Mouse (Mus musculus): Measurements from ENCODE around the gene Gpr3. TPM values are rescaled to one million over a fixed set of nuclear protein-coding genes. Genes with fewer than 3 reads are reported as not detected.
A peak's percentile ranks its signal among the peaks of the same experiment; 100 is the strongest.

Gene Gpr3
- polyA plus RNA-seq, 1 experiment from 2014 or later: 0.47 TPM

GRCm38 (mm10) chr4:133200343-133200742, 12.0 kb downstream of the Gpr3 start:
- H3K27me3 ChIP-seq (ENCODE audit: control insufficient read depth, insufficient read depth, low read length): no peaks in the 10 kb centered on the region
- no peak overlapping the region; the same call in 1 of the 2 replicates for H3K4me2 ChIP-seq (ENCODE audit: low read depth, severe bottlenecking)
- H3K36me3 ChIP-seq (ENCODE audit: control insufficient read depth, insufficient read depth, low read length): no peaks in the 10 kb centered on the region
- 39% methylated on average over 21 of the region's 21 CpGs for WGBS
- ATAC-seq (ENCODE audit: insufficient number of reproducible peaks, low FRiP score, low TSS enrichment, low read depth) (no peak), DNase-seq (ENCODE audit: low spot score) (no peak)
- no peaks in the 10 kb centered on the region for H3K9me3 ChIP-seq (ENCODE audit: control insufficient read depth, low read length)
- H3K9ac ChIP-seq (ENCODE audit: low read length): no peak overlapping the region
- H3K4me1 ChIP-seq (ENCODE audit: control insufficient read depth, insufficient read depth, low read length): peaks cover 61% of the 10 kb centered on the region
- H3K27ac ChIP-seq (replicated peaks; ENCODE audit: low read depth, low read length): peak overlapping the region; percentile 30; the same call in 1 of the 2 replicates
- H3K4me3 ChIP-seq (ENCODE audit: low read depth, low read length): no peak overlapping the region

GRCm38 (mm10) chr4:133199743-133200142, 12.6 kb downstream of the Gpr3 start:
- H3K4me3 ChIP-seq (ENCODE audit: low read depth, low read length): no peak overlapping the region
- peak overlapping the region; percentile 30 for H3K27ac ChIP-seq (replicated peaks; ENCODE audit: low read depth, low read length)
- H3K36me3 ChIP-seq (ENCODE audit: control insufficient read depth, insufficient read depth, low read length): no peaks in the 10 kb centered on the region
- H3K9ac ChIP-seq (ENCODE audit: low read length): no peak overlapping the region
- ATAC-seq (ENCODE audit: insufficient number of reproducible peaks, low FRiP score, low TSS enrichment, low read depth) (no peak), DNase-seq (ENCODE audit: low spot score) (no peak)
- H3K4me1 ChIP-seq (ENCODE audit: control insufficient read depth, insufficient read depth, low read length): peaks cover 59% of the 10 kb centered on the region
- WGBS: 43% methylated on average over 6 of the region's 6 CpGs
- H3K4me2 ChIP-seq (ENCODE audit: low read depth, severe bottlenecking): no peak overlapping the region; the same call in 1 of the 2 replicates
- H3K27me3 ChIP-seq (ENCODE audit: control insufficient read depth, insufficient read depth, low read length): no peaks in the 10 kb centered on the region
- H3K9me3 ChIP-seq (ENCODE audit: control insufficient read depth, low read length): no peaks in the 10 kb centered on the region

GRCm38 (mm10) chr4:133198337-133199180, 13.8 kb downstream of the Gpr3 start:
- no peaks in the 10 kb centered on the region for H3K9me3 ChIP-seq (ENCODE audit: control insufficient read depth, low read length)
- ATAC-seq (ENCODE audit: insufficient number of reproducible peaks, low FRiP score, low TSS enrichment, low read depth) (0 out of 2 replicates have a peak, but pooled peaks have one; percentile 14), DNase-seq (ENCODE audit: low spot score) (peak; percentile 64)
- no peak overlapping the region for H3K4me3 ChIP-seq (ENCODE audit: low read depth, low read length)
- peak overlapping the region; percentile 92 for H3K27ac ChIP-seq (replicated peaks; ENCODE audit: low read depth, low read length)
- peaks cover 54% of the 10 kb centered on the region for H3K4me1 ChIP-seq (ENCODE audit: control insufficient read depth, insufficient read depth, low read length)
- peaks cover 5% of the 10 kb centered on the region; the same call in 1 of the 2 replicates for H3K36me3 ChIP-seq (ENCODE audit: control insufficient read depth, insufficient read depth, low read length)
- 9% methylated on average over 19 of the region's 19 CpGs for WGBS
- peak overlapping the region; percentile 22; the same call in 1 of the 2 replicates for H3K4me2 ChIP-seq (ENCODE audit: low read depth, severe bottlenecking)
- 0 out of 2 replicates have a peak overlapping the region, but pooled peaks have one; percentile 13 for H3K9ac ChIP-seq (ENCODE audit: low read length)
- no peaks in the 10 kb centered on the region for H3K27me3 ChIP-seq (ENCODE audit: control insufficient read depth, insufficient read depth, low read length)

- H3K9ac ChIP-seq (ENCODE audit: low read length): no peak overlapping the region
- peak overlapping the region; percentile 20 for H3K4me2 ChIP-seq (ENCODE audit: low read depth, severe bottlenecking)
- DNase-seq (ENCODE audit: low spot score) (peak; percentile 66), ATAC-seq (ENCODE audit: insufficient number of reproducible peaks, low FRiP score, low TSS enrichment, low read depth) (0 out of 2 replicates have a peak, but pooled peaks have one; percentile 28)
- H3K27me3 ChIP-seq (ENCODE audit: control insufficient read depth, insufficient read depth, low read length): no peaks in the 10 kb centered on the region
- WGBS: 8% methylated on average over 13 of the region's 13 CpGs
- peak overlapping the region; percentile 92 for H3K27ac ChIP-seq (replicated peaks; ENCODE audit: low read depth, low read length)
- peaks cover 9% of the 10 kb centered on the region for H3K36me3 ChIP-seq (ENCODE audit: control insufficient read depth, insufficient read depth, low read length)
- H3K9me3 ChIP-seq (ENCODE audit: control insufficient read depth, low read length): no peaks in the 10 kb centered on the region
- H3K4me3 ChIP-seq (ENCODE audit: low read depth, low read length): no peak overlapping the region
- H3K4me1 ChIP-seq (ENCODE audit: control insufficient read depth, insufficient read depth, low read length): peaks cover 54% of the 10 kb centered on the region
Measured at GRCm38 (mm10) chr4:133197801-133198286, 14.5 kb downstream of the Gpr3 start.

GRCm38 (mm10) chr4:133197355-133197754, 15.0 kb downstream of the Gpr3 start:
- Histone ChIP-seq H3K4me1 (ENCODE audit: control insufficient read depth, insufficient read depth, low read length) (peaks cover 54% of the 10 kb centered on the region), H3K27me3 (ENCODE audit: control insufficient read depth, insufficient read depth, low read length) (no peaks in the 10 kb centered on the region), H3K4me2 (ENCODE audit: low read depth, severe bottlenecking) (peak overlapping the region; percentile 22), H3K27ac (replicated peaks; ENCODE audit: low read depth, low read length) (peak overlapping the region; percentile 92), H3K4me3 (ENCODE audit: low read depth, low read length) (no peak overlapping the region), H3K9ac (ENCODE audit: low read length) (peak overlapping the region; percentile 45), H3K36me3 (ENCODE audit: control insufficient read depth, insufficient read depth, low read length) (peaks cover 10% of the 10 kb centered on the region), H3K9me3 (ENCODE audit: control insufficient read depth, low read length) (no peaks in the 10 kb centered on the region)
- DNase-seq (ENCODE audit: low spot score) (peak; percentile 53), ATAC-seq (ENCODE audit: insufficient number of reproducible peaks, low FRiP score, low TSS enrichment, low read depth) (no peak)
- 6% methylated on average over 5 of the region's 5 CpGs for WGBS

- WGBS: 18% methylated on average over 7 of the region's 7 CpGs
- peaks cover 54% of the 10 kb centered on the region for H3K4me1 ChIP-seq (ENCODE audit: control insufficient read depth, insufficient read depth, low read length)
- peak overlapping the region; percentile 22; the same call in 1 of the 2 replicates for H3K4me2 ChIP-seq (ENCODE audit: low read depth, severe bottlenecking)
- ATAC-seq (ENCODE audit: insufficient number of reproducible peaks, low FRiP score, low TSS enrichment, low read depth) (no peak), DNase-seq (ENCODE audit: low spot score) (no peak)
- no peaks in the 10 kb centered on the region for H3K27me3 ChIP-seq (ENCODE audit: control insufficient read depth, insufficient read depth, low read length)
- H3K4me3 ChIP-seq (ENCODE audit: low read depth, low read length): no peak overlapping the region
- H3K36me3 ChIP-seq (ENCODE audit: control insufficient read depth, insufficient read depth, low read length): peaks cover 10% of the 10 kb centered on the region
- peak overlapping the region; percentile 92 for H3K27ac ChIP-seq (replicated peaks; ENCODE audit: low read depth, low read length)
- H3K9ac ChIP-seq (ENCODE audit: low read length): peak overlapping the region; percentile 45
- H3K9me3 ChIP-seq (ENCODE audit: control insufficient read depth, low read length): no peaks in the 10 kb centered on the region
Measured at GRCm38 (mm10) chr4:133196852-133197251, 15.5 kb downstream of the Gpr3 start.

- H3K27ac ChIP-seq (replicated peaks; ENCODE audit: low read depth, low read length): peak overlapping the region; percentile 92
- H3K4me1 ChIP-seq (ENCODE audit: control insufficient read depth, insufficient read depth, low read length): peaks cover 51% of the 10 kb centered on the region
- H3K4me2 ChIP-seq (ENCODE audit: low read depth, severe bottlenecking): no peak overlapping the region
- peaks cover 13% of the 10 kb centered on the region for H3K36me3 ChIP-seq (ENCODE audit: control insufficient read depth, insufficient read depth, low read length)
- WGBS: 89% methylated on average over 2 of the region's 2 CpGs
- DNase-seq (ENCODE audit: low spot score): no peak
- peak overlapping the region; percentile 40; the same call in 1 of the 2 replicates for H3K9ac ChIP-seq (ENCODE audit: low read length)
- H3K4me3 ChIP-seq (ENCODE audit: low read depth, low read length): no peak overlapping the region
- H3K9me3 ChIP-seq (ENCODE audit: control insufficient read depth, low read length): no peaks in the 10 kb centered on the region
- H3K27me3 ChIP-seq (ENCODE audit: control insufficient read depth, insufficient read depth, low read length): no peaks in the 10 kb centered on the region
- ATAC-seq (ENCODE audit: insufficient number of reproducible peaks, low FRiP score, low TSS enrichment, low read depth): no peak
Measured at GRCm38 (mm10) chr4:133196136-133196535, 16.2 kb downstream of the Gpr3 start.

- no peaks in the 10 kb centered on the region for H3K27me3 ChIP-seq (ENCODE audit: control insufficient read depth, insufficient read depth, low read length)
- H3K27ac ChIP-seq (replicated peaks; ENCODE audit: low read depth, low read length): no peak overlapping the region
- no peak overlapping the region for H3K4me2 ChIP-seq (ENCODE audit: low read depth, severe bottlenecking)
- no peak overlapping the region for H3K4me3 ChIP-seq (ENCODE audit: low read depth, low read length)
- no peaks in the 10 kb centered on the region for H3K9me3 ChIP-seq (ENCODE audit: control insufficient read depth, low read length)
- no peak overlapping the region for H3K9ac ChIP-seq (ENCODE audit: low read length)
- peaks cover 42% of the 10 kb centered on the region for H3K4me1 ChIP-seq (ENCODE audit: control insufficient read depth, insufficient read depth, low read length)
- H3K36me3 ChIP-seq (ENCODE audit: control insufficient read depth, insufficient read depth, low read length): peaks cover 20% of the 10 kb centered on the region
- WGBS: 80% methylated on average over 4 of the region's 4 CpGs
- DNase-seq (ENCODE audit: low spot score) (no peak), ATAC-seq (ENCODE audit: insufficient number of reproducible peaks, low FRiP score, low TSS enrichment, low read depth) (no peak)
Measured at GRCm38 (mm10) chr4:133195014-133195413, 17.3 kb downstream of the Gpr3 start.
